Mouse (Mus musculus) yolk sac, embryonic 10.5 days (tissue): Measurements from ENCODE around the gene Ap2a2.
"Not testable (repeated sequence)": the region's sequence is repeated elsewhere in the genome, so short reads cannot be mapped to it uniquely, and the experiment has no call there.

Experiments used
- DNase-seq: peaks from one replicate; pipeline ENCODE4 v3.0.0-alpha.2; 2017; ENCODE audit warnings: low spot score

Ap2a2 gene

GRCm38 (mm10) chr7:141661481-141661880, 99.5 kb downstream of the Ap2a2 start:
- DNase-seq = no peak

- no peak for DNase-seq
Measured at GRCm38 (mm10) chr7:141662223-141662622, 100.2 kb downstream of the Ap2a2 start.

GRCm38 (mm10) chr7:141666190-141666589, 104.2 kb downstream of the Ap2a2 start:
- DNase-seq = no peak

DNA sequence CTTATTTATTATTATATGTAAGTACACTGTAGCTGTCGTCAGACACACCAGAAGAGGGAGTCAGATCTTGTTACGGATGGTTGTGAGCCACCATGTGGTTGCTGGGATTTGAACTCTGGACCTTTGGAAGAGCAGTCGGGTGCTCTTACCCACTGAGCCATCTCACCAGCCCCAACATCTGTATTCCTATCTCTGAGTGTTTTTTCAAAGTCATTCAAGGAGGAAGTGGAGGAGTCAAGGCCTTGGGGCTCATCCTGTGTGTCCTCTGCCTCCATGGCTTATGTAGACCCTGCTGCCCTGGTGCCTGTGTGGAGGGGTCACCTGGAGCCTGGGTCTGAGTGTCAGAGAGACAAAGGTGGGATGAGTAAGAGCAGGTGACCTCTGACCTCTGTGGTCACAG, 107.1 kb downstream of the Ap2a2 start:
- not testable (repeated sequence) for DNase-seq

DNA sequence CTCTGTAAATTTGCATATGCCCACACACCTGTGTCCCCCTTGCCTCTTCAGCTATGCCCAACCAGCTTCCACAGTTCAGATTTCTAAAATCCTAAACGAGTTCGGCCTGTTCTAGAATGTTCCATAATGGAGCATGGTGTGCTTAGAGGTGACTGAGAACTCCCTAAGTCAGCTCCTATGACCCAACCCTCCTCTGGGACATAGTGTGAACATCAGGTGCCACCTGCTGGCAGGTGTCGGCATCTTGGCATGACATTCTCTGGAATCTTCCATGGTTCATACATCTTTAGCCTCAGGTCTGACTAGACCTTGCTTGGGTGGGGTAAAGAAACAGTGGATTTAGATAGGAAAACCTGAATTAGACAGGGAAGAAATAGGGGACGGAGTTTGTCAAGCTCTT, 109.0 kb downstream of the Ap2a2 start:
- DNase-seq = no peak

- no peak for DNase-seq
Measured at GRCm38 (mm10) chr7:141671626-141672291, 109.8 kb downstream of the Ap2a2 start.

DNA sequence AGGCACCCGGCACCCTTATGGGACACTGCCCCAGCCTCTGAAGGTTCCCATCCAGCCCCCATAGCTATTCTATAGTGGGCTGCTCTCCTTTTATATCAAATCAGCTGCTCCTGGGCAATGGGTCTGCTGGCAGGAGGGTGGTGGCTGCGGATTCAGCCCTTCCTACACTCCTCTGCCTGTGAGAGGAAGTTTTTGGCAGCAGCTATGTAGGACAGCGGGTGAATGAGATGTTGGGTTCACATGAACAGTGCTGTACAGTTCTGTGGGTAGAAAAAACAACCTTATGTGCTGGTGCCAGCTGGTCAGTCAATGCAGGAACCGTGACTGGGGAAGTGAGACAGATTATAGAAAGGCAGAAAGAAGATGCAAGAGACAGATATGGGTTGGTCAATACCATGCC, 116.9 kb downstream of the Ap2a2 start:
- DNase-seq = no peak
